Mouse (Mus musculus): ENCODE measurements at regions not wholly inside any gene's neighbourhood (a gene's known extent, or its start where the extent isn't known, plus 50 kb on each side); places are given as distances from the start of the nearest gene placed in this dataset.

DNA sequence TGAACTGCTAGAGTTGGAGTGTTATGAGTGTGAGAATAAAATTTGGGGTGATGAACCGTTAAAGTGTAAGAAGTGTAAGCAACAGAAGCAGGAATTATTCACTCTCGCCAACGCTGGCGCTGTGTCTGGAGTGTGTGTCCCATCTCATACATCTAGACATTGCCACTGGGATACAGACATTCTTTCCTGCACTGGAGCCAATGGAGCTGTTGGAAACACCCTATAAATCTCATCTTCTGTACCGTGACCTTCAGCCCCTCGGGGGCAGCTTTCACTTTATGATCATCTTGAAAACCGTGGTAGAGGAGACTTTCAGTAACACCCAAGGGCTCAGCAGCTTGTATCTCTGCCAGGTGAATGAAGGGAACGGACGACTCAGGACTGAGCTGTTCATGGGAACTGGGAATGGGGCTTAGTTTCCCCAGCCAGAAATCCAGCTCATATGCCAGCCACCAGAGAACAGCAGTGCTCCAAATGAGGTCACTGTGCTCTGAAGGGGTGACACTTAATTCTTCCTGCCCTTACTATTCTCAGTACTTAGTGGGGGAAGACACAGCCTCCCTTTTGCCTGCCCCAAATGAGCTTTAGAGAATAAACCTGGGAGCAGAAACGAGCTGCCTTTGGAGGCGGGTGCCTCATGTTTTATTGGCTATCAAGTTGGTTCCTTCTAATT is 293.6 kb downstream of the Slc4a3 start:
- H3K9ac ChIP-seq (replicated peaks) = no peak overlapping the region
- peaks cover 46% of the 10 kb centered on the region for H3K4me1 ChIP-seq (replicated peaks)
- peak overlapping the region; percentile 53 for H3K27ac ChIP-seq
- no peaks in the 10 kb centered on the region for H3K27me3 ChIP-seq
- no peaks in the 10 kb centered on the region for H3K36me3 ChIP-seq
- 36% methylated on average over 11 of the region's 11 CpGs for WGBS
- peak; percentile 41; the same call in 1 of the 2 replicates for ATAC-seq (ENCODE audit: insufficient number of reproducible peaks, insufficient read depth, low FRiP score, low TSS enrichment, low read depth)
- no peak overlapping the region for H3K4me3 ChIP-seq (replicated peaks)
- H3K4me2 ChIP-seq = 0 out of 2 replicates have a peak overlapping the region, but pooled peaks have one; percentile 11
- H3K9me3 ChIP-seq = no peaks in the 10 kb centered on the region

GRCm38 (mm10) chr1:75842396-75842795 is 296.3 kb downstream of the Slc4a3 start:
- Histone ChIP-seq H3K36me3 (no peaks in the 10 kb centered on the region), H3K4me1 (replicated peaks) (peaks cover 57% of the 10 kb centered on the region), H3K9me3 (no peaks in the 10 kb centered on the region), H3K27ac (no peak overlapping the region), H3K27me3 (no peaks in the 10 kb centered on the region), H3K4me3 (replicated peaks) (no peak overlapping the region), H3K9ac (replicated peaks) (no peak overlapping the region), H3K4me2 (no peak overlapping the region)
- no peak for ATAC-seq (ENCODE audit: insufficient number of reproducible peaks, insufficient read depth, low FRiP score, low TSS enrichment, low read depth)
- 70% methylated on average over 4 of the region's 4 CpGs for WGBS

DNA sequence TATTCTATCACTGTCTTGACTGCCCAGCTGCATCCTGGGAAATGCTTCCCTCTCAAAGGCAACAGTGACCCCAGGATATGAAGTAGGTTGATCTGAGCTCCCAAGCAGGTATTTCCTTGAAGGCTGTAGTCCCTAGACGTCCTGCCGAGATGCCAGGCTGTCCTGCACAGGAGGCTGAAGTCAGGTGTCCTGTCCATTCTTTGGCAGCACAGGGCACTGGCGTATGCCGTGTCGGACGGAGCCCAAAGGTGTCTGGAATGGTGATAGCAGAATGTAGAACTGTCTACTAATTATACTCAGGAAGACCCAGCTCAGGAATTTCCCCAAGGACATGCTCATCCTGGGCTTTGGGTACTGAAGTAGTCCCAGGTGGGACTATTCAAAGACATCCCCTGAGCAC is 297.3 kb downstream of the Slc4a3 start:
- Histone ChIP-seq H3K4me1 (replicated peaks) (peaks cover 57% of the 10 kb centered on the region), H3K9ac (replicated peaks) (no peak overlapping the region), H3K4me3 (replicated peaks) (no peak overlapping the region), H3K36me3 (no peaks in the 10 kb centered on the region), H3K4me2 (no peak overlapping the region), H3K9me3 (no peaks in the 10 kb centered on the region), H3K27me3 (no peaks in the 10 kb centered on the region), H3K27ac (peak overlapping the region; percentile 37; the same call in 1 of the 2 replicates)
- no peak for ATAC-seq (ENCODE audit: insufficient number of reproducible peaks, insufficient read depth, low FRiP score, low TSS enrichment, low read depth)
- WGBS = 85% methylated on average over 6 of the region's 6 CpGs

GRCm38 (mm10) chr1:75844123-75844522 is 298.1 kb downstream of the Slc4a3 start:
- Histone ChIP-seq H3K27ac (peak overlapping the region; percentile 24; the same call in 1 of the 2 replicates), H3K4me3 (replicated peaks) (no peak overlapping the region), H3K9me3 (no peaks in the 10 kb centered on the region), H3K9ac (replicated peaks) (no peak overlapping the region), H3K4me1 (replicated peaks) (peaks cover 53% of the 10 kb centered on the region), H3K36me3 (no peaks in the 10 kb centered on the region), H3K4me2 (no peak overlapping the region), H3K27me3 (no peaks in the 10 kb centered on the region)
- no peak for ATAC-seq (ENCODE audit: insufficient number of reproducible peaks, insufficient read depth, low FRiP score, low TSS enrichment, low read depth)
- WGBS = 36% methylated on average over 10 of the region's 10 CpGs

GRCm38 (mm10) chr1:75844529-75844928 is 298.5 kb downstream of the Slc4a3 start:
- H3K27me3 ChIP-seq = no peaks in the 10 kb centered on the region
- H3K4me1 ChIP-seq (replicated peaks) = peaks cover 49% of the 10 kb centered on the region
- H3K4me3 ChIP-seq (replicated peaks) = no peak overlapping the region
- H3K9me3 ChIP-seq = no peaks in the 10 kb centered on the region
- no peak for ATAC-seq (ENCODE audit: insufficient number of reproducible peaks, insufficient read depth, low FRiP score, low TSS enrichment, low read depth)
- H3K9ac ChIP-seq (replicated peaks) = no peak overlapping the region
- 21% methylated on average over 4 of the region's 4 CpGs for WGBS
- no peaks in the 10 kb centered on the region for H3K36me3 ChIP-seq
- H3K27ac ChIP-seq = peak overlapping the region; percentile 74; the same call in 1 of the 2 replicates
- H3K4me2 ChIP-seq = no peak overlapping the region

DNA sequence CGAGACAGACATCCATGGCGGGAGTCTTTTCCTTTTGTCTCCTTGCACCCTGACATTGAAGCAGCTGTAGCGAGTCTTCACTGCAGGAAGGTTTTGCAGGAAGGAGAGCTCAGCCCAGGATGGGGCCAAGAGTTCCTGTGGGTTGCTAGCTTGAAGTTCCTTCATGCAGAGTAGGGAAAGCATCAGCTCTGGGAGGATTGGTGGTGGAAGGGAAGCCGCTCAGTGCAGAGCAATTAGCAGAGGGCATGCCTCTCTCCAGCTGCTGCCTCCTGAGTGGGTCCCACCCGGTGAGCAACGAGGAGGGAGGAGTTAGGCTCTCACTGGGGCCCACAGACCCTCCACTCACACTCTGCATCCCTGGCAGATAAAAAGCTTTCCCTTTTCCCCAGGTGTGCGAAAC is 298.9 kb downstream of the Slc4a3 start:
- H3K4me2 ChIP-seq = no peak overlapping the region
- no peaks in the 10 kb centered on the region for H3K36me3 ChIP-seq
- no peak overlapping the region for H3K4me3 ChIP-seq (replicated peaks)
- H3K27me3 ChIP-seq = no peaks in the 10 kb centered on the region
- peak overlapping the region; percentile 74 for H3K27ac ChIP-seq
- H3K4me1 ChIP-seq (replicated peaks) = peaks cover 44% of the 10 kb centered on the region
- WGBS = 25% methylated on average over 7 of the region's 7 CpGs
- ATAC-seq (ENCODE audit: insufficient number of reproducible peaks, insufficient read depth, low FRiP score, low TSS enrichment, low read depth) = peak; percentile 53; the same call in 1 of the 2 replicates
- H3K9ac ChIP-seq (replicated peaks) = no peak overlapping the region
- H3K9me3 ChIP-seq = no peaks in the 10 kb centered on the region

GRCm38 (mm10) chr1:75845771-75846535 is 299.9 kb downstream of the Slc4a3 start:
- Histone ChIP-seq H3K9me3 (no peaks in the 10 kb centered on the region), H3K36me3 (no peaks in the 10 kb centered on the region), H3K4me2 (no peak overlapping the region), H3K4me1 (replicated peaks) (peaks cover 38% of the 10 kb centered on the region), H3K9ac (replicated peaks) (no peak overlapping the region), H3K4me3 (replicated peaks) (no peak overlapping the region), H3K27ac (peak overlapping the region; percentile 74; the same call in 1 of the 2 replicates), H3K27me3 (no peaks in the 10 kb centered on the region)
- 82% methylated on average over 4 of the region's 4 CpGs for WGBS
- ATAC-seq (ENCODE audit: insufficient number of reproducible peaks, insufficient read depth, low FRiP score, low TSS enrichment, low read depth) = no peak

GRCm38 (mm10) chr1:75847681-75848080 is 301.6 kb downstream of the Slc4a3 start:
- no peak for ATAC-seq (ENCODE audit: insufficient number of reproducible peaks, insufficient read depth, low FRiP score, low TSS enrichment, low read depth)
- Histone ChIP-seq H3K4me3 (replicated peaks) (no peak overlapping the region), H3K27me3 (no peaks in the 10 kb centered on the region), H3K4me2 (no peak overlapping the region), H3K4me1 (replicated peaks) (peaks cover 27% of the 10 kb centered on the region), H3K9me3 (no peaks in the 10 kb centered on the region), H3K36me3 (no peaks in the 10 kb centered on the region), H3K9ac (replicated peaks) (no peak overlapping the region), H3K27ac (0 out of 2 replicates have a peak overlapping the region, but pooled peaks have one; percentile 7)
- 71% methylated on average over 3 of the region's 3 CpGs for WGBS

DNA sequence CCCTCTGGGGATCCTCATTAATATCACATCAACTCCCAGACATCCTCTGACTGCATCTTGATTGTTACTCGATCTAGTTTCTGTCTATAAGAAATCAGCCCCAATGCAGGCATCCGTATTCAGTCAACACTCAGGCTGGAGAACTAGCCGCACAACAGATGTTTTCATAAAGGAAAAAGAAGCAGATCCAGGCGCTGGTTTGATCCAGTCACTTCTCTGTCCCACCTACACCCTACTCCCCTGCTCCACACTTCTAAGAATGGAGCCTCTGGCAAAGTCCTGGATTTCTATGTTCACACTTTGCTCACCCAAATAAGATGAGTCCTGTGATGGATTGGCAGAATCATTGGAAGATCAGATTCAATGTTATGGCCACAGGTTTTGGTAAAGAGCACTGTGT is 302.4 kb downstream of the Slc4a3 start:
- Histone ChIP-seq H3K27ac (no peak overlapping the region), H3K27me3 (no peaks in the 10 kb centered on the region), H3K4me2 (no peak overlapping the region), H3K9ac (replicated peaks) (no peak overlapping the region), H3K36me3 (no peaks in the 10 kb centered on the region), H3K9me3 (no peaks in the 10 kb centered on the region), H3K4me1 (replicated peaks) (peaks cover 23% of the 10 kb centered on the region), H3K4me3 (replicated peaks) (no peak overlapping the region)
- 79% methylated on average over 4 of the region's 4 CpGs for WGBS
- ATAC-seq (ENCODE audit: insufficient number of reproducible peaks, insufficient read depth, low FRiP score, low TSS enrichment, low read depth) = no peak

GRCm38 (mm10) chr1:75850131-75850530 is 304.1 kb downstream of the Slc4a3 start:
- Histone ChIP-seq H3K36me3 (no peaks in the 10 kb centered on the region), H3K4me3 (replicated peaks) (no peak overlapping the region), H3K27me3 (no peaks in the 10 kb centered on the region), H3K4me2 (no peak overlapping the region), H3K4me1 (replicated peaks) (peaks cover 6% of the 10 kb centered on the region), H3K9ac (replicated peaks) (no peak overlapping the region), H3K9me3 (no peaks in the 10 kb centered on the region), H3K27ac (no peak overlapping the region)
- WGBS = 94% methylated on average over 4 of the region's 4 CpGs
- no peak for ATAC-seq (ENCODE audit: insufficient number of reproducible peaks, insufficient read depth, low FRiP score, low TSS enrichment, low read depth)

DNA sequence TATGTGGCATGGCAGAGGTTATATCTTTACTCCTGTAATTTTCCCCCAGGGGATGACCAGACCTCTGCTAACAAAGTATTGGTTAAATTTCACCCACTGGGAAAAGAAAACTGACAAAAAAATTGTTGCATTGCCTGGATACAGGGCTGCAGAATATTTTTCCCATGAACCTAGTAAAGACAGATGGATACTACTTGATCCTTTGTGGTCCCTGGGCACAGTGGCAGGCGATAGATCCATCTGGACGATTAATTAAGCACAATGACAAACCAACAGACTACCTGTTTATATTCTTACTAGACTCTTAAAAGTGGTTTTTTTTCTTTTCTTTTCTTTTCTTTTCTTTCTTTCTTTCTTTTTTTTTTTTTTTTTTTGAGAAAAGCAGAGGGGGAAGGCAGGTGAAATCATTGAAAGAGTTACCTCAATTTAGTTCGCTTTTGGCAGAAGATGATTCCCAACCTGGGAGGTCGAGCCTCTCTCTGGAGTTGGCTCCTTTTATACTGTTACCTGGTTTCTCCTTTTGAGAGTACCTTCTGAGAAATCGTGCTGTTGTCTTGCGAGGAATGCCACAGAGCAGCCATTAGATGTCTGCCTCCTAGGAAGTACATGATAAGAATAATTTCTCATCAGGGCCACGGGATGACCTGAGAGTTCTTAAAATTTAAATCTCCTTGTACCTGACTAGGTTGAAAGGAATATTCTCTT is 312.6 kb downstream of the Slc4a3 start:
- WGBS = 82% methylated on average over 7 of the region's 7 CpGs
- H3K4me2 ChIP-seq = no peak overlapping the region
- H3K36me3 ChIP-seq = no peaks in the 10 kb centered on the region
- H3K4me1 ChIP-seq (replicated peaks) = 0 out of 2 replicates have a peak, but pooled peaks cover 5% of the 10 kb centered on the region
- H3K4me3 ChIP-seq (replicated peaks) = no peak overlapping the region
- H3K27me3 ChIP-seq = no peaks in the 10 kb centered on the region
- H3K9ac ChIP-seq (replicated peaks) = no peak overlapping the region
- no peak overlapping the region for H3K27ac ChIP-seq
- H3K9me3 ChIP-seq = no peaks in the 10 kb centered on the region
- no peak for ATAC-seq (ENCODE audit: insufficient number of reproducible peaks, insufficient read depth, low FRiP score, low TSS enrichment, low read depth)
